Mouse (Mus musculus): ENCODE measurements around the gene Creb3l2.

Creb3l2 gene

DNA sequence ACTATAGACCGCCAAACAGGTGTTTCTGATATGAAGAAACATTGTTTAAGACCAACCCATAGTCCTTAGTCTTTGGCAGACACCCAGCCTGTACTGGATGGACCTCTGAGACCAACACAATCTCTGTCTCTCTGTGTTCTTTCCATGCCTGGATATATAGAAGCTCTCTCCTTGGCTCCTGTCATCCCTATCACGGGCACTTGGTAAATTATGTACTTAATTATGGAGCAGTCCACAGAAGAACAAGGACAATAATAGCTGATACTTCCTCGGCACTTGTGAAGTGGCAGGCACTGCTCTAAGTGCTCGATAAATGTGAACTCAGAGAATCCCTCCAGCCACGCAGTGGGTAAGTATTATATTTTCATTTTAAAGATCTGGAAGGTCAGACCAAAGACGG is 72.2 kb downstream of the Creb3l2 start:
- DNase-seq, result no peak

DNA sequence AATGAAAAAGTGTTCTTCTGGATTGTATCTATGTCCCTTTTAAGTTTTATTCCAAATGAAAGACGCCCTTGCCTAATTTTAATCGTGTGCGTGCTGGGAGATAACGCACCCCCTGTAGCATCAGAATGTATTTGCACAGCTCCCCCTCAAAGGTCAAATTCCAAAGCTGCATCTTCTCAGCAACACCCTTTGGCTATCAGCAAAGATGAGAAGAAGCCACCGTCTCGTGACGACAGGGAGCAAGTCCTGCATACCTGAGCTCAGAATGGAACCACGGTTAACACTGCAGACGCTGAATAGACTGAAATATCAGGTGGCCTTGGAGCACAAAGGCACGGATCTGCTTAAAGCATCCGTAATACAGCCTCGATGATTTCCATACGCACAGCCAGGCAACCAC is 73.7 kb downstream of the Creb3l2 start:
- DNase-seq, result no peak

DNA sequence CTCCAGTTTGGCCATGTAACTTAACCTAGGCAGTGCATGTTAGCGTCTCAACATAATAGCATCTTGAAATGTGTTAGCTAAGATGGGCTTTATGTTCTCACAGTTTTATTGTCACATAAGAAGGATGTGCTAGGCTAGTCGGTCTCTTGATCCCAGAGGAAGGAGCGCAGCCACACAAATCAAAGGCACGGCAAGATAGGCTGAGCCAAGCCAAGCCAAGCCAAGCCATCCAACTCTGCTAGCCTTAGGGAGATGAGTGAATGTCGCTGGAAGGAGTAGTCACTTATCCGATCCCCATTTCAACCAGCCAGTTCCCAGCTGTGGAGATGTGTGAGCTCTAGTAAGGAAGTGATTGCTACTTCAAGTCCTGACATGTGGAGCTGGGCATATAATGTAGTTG is 75.0 kb downstream of the Creb3l2 start:
- DNase-seq, result no peak

DNA sequence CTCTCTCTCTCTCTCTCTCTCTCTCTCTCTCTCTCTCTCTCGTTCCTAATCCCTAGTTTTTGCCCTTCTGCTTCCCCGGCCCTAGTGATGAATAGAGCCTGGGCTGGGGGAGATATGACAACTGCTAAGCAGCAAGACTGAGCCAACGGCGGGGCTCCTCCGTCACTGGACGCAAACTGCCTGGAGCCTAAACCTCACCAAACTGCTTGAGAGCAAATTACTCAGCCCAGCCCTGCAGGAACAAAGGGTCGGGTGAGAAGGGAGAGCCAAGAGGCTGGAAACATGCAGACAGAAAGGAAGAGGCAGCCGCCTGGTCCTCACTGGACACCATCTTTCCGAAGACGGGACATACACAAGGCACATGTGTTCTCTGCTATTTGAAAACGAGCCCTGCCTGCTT is 76.8 kb downstream of the Creb3l2 start:
- no peak for DNase-seq

DNA sequence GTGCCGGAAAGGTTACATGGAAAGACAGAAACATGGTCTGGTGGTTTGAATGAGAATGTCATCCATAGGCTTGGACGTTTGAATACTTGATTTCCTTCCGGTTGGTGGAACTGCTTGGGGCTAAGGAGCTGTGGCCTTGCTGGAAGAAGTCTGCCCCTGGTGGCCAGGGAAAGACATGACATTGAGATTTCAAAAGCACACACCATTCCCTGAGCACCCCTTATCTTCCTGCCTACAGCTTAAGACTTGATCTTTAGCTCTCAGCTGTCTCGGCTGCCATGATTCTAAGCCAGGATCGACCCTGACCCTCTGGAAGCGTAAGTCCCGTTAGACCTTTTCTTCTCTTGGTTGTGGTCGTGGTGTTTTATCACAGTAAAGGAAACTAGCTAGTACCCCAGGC is 77.6 kb downstream of the Creb3l2 start:
- no peak for DNase-seq

DNA sequence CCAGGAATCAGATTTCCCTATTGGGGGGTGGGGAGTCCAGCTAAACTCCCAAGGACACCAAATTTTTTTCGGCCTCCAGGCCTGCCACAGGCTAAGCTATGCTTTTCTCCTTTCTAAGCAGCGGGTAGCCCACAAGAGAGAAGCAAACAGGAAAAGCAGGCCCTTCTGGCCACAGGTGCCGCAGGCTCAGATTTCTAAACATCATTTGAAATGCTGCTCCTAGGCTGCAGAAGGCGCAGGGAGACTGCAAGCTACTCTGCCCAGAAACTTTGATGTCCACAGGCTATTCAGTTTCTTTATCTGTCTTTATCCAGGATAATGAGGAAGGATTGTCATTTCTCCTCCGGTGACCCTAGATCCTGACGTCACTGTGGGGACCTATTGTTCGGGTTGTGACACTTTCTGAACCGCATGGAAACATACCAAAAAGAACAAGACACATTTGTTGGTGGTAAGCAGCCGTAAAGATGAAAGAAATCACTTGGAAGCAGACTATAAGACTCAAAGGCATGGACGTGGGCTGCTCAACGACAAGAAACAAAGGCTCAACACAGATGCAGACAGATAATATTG is 81.0 kb downstream of the Creb3l2 start:
- DNase-seq, result no peak

DNA sequence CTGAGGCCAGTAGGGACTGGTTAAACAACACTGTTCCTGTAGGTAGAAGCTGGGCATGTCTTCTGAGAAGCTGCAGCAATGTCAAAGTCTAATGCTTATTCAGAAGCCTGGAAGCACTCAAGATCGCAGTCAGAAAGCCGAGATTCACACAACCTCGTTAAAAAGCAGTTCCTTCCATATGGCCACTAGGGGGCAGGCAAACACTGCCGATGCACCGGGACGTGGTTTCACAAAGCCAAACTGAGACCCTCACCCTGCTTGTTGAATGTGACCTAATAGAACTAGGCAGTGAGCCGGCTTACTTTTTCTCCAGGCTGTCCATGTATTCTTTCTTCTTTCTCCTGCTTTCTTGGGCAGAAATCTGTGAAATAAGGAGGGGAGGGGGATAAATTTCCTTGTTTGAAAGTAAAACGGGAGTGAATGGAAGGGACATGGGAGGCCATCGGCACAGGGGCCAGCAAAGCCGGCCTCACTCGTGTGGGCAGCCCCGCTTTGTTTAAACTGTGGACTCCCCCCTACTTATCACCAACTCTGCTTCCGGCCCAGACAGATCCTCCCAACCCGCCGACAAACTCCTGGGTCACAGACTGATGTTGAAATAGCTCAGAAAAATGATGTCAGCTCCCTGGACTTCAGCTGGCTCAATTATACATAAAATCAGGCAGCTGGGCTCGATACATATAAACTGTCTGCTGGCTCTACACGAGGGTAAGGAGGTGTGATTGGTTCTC is 87.3 kb downstream of the Creb3l2 start:
- peak; percentile 84 for DNase-seq

DNA sequence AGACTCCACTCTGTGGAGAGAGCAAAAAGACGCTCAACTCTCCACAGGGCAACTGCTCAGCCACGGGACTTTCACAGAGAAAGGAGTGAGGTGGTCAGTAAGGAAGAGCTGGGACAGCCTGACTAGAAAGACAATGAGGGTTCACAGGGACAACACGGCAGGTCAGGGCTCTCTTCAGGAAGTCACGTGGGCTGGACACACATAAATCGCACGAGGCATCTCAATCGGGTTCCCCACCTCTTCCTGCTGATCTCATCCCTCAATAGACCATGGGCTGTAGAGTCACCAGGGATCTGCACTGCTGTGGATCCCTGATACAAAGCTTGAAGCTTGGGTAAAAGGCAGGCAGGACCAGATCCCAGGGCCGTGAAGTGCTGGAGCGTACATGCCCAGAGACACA is 88.3 kb downstream of the Creb3l2 start:
- DNase-seq, result peak; percentile 18

DNA sequence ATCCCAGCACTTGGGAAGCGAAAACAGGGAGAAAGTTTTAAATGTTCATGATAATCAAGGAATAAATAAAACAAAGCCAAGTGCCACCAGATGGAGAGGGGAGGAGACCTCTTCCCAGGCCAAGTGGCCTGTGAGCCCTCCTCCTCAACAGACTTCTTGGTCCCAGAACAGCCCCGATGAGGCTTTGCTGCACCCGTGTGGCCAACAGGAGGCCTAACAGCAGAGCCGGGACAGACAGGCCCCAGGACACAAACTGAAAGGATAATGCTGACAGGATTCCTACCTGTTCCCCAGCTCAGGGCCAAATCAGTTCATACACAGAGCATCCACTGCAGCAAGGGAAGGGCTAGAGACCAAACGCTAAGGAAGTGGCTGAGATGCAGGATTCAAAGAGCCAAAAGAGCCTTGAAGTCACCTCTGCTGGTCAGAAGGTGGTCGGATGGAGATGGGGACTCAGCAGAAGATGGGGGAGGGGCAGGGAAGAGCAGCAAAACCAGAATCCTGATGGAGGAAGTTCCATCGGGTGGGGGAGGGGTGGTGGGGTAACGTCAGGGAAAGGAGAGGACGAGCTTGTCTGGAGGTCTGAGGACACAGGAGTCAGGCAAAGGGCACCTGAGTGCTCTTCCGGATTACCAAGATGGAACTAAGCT is 90.1 kb downstream of the Creb3l2 start:
- peak; percentile 66 for DNase-seq

DNA sequence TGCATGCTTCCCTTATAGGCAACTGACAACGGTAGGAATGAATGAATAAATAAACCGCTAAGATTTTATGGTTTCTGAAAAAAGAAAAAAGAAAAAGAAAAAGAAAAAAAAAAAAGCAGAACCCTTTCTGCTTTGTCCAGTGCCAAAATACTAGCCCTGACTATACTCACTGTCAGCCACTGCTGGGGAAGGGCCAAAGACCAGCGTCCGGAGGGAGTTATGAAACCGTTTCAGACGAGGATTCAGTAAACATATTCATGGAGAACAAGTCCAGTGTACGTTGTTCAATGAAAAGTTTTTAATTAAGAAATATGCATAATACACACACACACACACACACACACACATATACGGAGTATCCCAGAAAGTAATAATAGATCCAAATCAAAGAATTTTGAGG is 91.6 kb downstream of the Creb3l2 start:
- DNase-seq, result no peak

DNA sequence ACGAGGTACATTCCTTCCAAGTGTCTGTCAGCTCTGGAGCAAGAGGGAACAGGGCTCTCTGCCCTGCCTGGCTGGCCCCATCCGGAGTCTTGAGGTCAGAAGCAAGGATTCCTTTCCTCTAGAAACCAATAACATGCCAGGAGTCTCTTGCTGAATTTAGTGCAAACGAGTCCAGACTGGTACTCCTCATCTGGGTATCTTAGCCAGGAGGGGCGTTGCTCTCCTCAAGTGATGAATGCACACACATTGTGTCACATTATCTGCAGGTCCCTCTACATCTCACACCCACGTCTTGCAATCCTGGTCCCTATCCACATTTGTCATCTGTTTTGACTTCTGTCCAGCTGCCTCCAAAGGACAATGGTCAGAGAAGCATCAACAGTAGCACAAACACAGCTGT is 94.3 kb downstream of the Creb3l2 start:
- DNase-seq, result no peak

DNA sequence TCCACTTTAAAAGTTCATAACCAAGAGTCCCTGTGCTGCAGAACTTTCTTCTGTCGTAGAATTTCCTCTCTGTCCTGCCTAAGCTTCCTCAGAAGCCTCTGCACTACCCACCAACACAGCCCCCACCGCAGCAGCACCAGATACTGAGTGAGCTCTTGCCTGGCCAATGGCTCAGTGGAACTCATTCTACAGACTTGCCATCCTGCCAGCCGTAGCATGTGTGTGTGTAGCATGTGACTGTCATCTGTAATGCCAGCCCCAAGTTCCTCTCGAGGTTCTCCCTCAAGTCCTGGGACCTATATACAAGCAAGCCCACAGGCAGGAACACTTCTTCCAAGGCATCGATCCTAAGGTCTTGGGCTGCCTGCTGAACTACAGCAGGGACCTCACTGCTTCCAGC is 103.9 kb downstream of the Creb3l2 start:
- DNase-seq, result no peak

DNA sequence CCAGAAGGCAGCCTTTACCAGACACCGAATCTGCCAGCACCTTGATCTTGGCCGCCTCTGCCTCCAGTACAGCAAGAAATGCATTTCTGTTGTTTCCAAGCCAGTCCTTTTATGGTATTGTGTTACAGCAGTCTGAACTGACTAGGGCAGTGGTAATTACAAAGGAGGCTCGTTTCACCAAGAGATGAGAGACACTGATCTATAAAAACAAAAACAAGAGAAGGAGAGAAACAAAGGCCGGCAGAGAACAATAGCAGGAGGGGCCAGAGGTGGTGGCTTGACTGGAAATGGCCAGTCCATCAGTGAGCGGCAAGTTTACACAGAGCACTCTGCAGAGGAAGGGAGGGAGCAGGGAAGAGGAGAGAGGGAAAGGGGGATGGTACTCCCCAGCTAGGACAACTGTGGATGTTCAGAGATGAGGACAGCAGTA is 105.1 kb downstream of the Creb3l2 start:
- DNase-seq, result peak; percentile 21

DNA sequence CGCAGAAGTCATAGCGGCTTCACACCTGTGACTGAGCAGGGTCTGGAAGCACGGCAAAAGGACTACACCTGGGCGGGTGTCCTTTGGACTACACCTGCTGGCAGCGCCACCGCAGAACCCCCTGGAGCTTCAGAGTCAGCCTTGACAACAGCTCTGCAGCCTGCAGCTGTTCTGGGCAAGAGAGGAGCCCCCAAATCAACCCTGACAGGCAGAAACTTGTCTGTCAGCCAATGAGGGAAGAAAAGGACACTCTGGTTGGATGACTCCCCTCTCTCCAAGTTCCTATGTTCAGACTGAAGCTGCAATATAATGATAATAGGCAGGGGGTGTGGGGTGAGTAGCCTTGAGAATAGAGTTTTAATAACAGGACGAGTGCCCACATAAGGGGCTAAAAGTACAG is 105.6 kb downstream of the Creb3l2 start:
- DNase-seq, result no peak

DNA sequence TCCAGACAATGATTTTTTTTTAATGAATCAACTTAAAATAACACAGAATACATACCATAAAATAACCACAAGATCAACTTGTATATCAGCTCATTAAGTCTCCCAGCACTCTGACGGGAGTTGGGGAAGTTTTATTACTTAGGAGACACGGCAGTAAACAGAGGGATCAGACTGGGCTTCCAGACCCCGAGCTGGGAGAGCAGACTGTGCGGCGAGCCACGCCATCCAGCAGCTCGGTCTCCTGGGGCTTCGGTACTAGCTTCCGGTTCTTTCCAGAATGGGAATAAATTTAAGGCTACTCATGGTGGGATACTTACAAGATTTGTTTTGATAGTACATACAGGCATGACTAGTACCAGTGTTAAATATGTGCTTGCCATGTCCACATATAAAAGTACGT is 109.1 kb downstream of the Creb3l2 start:
- DNase-seq, result no peak

DNA sequence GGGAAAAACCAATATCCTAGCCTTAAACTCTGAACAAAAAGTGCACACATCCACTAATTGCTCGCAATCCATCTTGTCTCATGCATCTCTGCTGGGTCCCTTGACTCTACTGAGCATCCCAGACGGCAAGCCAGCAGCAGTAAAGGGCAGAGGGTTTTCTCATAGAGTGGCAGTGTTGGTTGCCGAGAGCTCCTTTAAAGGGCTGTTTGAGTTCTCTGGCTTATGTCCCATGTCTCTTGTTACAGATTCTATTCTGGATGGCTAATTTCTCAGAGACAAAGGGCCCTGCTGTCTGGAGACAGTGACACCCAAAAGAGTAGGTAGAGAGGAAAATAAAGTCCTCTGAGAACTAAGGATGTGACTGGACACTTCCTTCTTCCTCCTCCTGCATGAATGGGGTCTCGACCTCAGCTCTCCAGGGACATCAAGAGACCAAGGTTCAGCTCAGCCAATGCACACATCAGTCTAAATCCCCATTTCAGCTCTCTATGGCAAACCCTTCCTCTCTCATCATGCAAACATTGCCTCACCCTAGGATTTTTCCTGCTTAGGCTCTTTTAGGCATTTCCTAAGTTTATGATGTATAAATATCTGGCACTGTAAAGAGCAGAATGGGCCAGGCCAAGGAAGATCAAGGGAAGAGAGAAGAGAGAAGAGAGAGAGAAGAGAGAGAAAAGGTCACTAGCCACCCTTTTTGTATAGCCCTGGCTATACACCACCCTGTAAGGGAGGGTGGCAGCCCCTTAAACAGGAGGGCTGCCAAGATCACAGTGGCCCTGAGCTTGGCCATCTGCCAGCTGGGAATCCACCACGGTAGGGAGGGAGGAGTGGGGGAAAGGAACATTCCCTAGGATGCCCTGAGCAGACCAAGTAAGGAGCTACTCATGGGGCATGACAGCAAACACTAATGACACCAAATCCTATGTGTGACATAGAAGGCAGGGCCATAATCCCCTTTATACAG is 111.8 kb downstream of the Creb3l2 start:
- DNase-seq, result no peak

DNA sequence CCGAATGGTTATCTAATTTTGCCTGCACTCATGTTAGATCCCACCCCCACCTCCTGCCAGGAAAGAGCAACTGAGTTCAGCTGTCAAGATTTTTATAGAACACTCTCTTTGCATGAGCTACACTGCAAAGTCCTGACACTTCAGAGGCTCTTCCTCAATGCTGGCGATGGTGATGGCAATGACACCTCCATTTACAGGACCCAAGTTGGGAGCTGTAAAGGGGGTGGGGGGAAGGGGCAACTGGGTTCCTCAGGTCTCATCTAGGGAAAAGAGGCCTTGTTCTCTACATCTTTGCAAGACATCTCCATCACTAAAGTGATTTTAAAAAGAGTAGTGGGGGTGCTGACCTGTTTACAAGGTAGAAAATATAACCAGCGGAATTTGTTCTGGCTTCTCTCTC is 112.6 kb downstream of the Creb3l2 start:
- DNase-seq, result no peak

DNA sequence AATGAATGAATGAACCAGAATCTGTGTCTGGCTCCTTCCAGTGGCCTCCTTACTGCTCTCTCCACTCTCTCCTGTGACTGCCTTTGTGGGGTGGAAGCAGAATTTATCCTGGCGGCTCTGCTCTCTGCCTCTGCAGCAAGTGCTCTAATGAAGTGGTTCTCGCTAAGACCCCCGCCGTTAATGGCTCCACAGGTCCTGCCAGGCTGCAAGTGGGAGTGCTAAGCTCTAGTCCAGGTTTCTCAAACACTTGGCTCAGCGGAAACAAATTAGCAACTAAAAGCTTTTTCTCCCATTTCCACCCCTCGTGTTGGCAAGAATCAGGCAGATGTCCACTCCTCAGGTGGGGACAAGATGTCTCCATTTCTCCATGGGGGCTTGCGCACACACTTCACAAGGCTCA is 113.3 kb downstream of the Creb3l2 start:
- DNase-seq, result no peak

DNA sequence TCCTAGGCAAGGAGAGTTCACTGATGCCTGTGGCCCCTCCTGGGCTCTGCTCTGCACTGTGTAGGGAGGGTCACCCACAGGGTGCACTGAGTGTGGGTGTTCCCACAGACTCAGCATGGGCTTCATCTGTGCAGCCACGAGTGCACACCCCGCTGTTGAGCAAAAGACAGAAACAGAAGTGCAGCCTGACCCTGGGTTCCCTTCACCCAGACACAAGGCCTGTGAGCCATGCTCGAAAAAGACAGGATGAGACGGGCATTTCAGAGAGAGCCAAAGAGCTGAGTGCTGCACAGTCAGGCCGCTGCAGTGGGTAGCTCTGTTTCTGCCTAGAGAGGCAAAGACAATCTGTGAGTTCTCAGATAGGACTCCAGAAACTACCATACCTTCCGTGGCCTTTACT is 114.4 kb downstream of the Creb3l2 start:
- DNase-seq, result no peak

DNA sequence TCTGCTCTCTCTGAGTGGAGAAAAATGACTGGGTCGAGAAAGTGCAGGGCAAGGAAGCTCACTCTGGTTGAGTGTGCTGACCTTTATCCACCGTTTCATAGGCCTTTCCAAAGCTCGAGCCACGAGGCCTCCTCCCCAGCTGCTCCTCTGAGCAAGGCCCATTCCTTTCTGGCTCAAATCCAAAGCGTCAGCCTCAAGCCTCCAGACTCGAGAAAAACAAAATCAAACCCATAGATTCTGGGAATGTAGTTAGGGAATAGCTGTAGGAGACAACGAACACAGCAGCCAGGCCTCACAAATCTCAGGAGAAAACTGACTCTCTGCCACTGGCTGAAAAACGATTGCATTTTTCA is 115.4 kb downstream of the Creb3l2 start:
- DNase-seq, result no peak

DNA sequence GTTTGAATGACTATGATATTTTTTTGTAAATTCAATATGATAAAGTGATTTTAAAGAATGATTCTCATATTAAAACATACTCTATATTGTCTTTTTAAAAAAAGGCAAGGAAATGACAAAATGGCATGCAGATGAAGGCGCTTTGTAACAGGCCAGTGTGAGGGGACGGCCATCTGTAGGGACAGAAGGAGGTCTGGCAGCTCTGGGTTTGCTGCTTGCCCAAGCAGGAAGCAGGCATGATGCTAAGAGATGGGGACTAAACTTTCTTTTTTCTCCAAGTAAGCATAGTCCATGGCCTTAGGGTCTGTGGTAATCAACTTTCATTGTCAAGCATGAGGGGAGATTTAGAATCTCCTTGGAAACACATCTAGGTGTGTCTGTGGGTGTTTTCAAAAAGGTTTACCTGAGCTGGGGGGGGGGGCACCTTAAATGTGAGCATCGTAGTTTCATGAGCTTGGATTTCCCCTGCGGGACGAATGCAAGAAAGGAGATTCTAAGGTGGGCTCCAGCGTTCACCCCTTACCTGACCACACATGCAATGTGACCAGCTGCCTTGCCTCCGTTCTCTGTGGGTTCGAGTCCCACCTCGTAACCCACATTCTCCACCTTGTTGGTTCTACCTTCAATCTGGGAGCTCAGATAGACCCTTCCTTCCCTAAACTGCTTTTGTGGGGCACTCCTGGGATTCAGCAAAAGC is 115.9 kb downstream of the Creb3l2 start:
- DNase-seq, result no peak

DNA sequence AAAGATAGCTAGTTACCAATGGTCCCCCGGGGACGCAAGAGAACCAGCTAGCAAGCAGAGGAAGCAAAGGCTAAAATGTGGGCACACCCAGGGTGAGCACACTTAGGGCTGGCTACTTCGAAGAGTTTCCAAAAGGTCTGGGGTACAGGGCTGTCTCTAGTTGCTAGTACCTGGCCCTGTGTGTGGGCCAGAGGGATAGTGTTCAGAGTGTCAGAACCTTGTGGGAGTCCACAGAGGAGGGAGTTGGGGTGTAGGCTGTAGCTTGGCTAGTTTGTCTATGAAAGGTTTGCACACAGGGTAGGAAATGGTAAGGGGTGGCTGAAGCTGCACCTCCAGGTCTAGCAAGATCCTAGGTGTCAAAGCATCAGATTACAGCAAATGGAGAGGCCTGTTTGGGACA is 116.9 kb downstream of the Creb3l2 start:
- DNase-seq, result no peak

DNA sequence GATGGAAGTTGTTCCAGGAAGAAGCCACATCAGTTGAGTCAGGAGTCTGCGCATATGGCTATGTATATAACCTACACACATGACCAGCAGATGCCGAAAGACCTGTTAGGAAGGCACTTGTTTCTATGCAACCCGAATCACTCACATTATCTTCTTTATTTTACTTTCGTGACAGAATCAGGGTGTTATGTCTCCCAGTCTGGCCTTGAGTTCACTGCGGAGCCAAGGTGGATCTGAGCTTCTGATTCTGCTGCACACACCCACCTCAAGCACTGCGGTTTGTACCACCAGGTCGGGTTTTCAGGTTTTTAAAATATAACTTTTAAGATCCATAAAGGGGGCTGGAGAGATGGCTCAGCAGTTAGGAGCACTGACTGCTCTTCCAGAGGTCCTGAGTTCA is 119.3 kb downstream of the Creb3l2 start:
- DNase-seq, result no peak

Measured in lung, postnatal 36 days (tissue).